In genomic region chr1:179583090-179583489, GRCm38 (mm10) we compare ENCODE assay signal across 21 mouse cellular contexts. TPM values are rescaled to one million over a fixed set of nuclear protein-coding genes. Genes with fewer than 3 reads are reported as not detected.
A peak's percentile ranks its signal among the peaks of the same experiment; 100 is the strongest.
DNase-seq lines count a peak whose midpoint lies in the region; ATAC-seq and TF ChIP-seq lines count a peak whose summit lies in the region.
"Had no signal": no experiment of that assay in that cellular context is flagged by ENCODE, and none has a peak within 500 bp of the region (broad histone marks: within the 10 kb centered on the region; RNA-seq: fewer than 3 reads in every experiment).

No protein-coding gene starts in this region.

- 0 out of 2 replicates have a peak, but pooled peaks have one; percentile 16 for ATAC-seq in common myeloid progenitor, adult 5-6 weeks (replicated peaks; ENCODE audit: low read depth, poor library complexity, severe bottlenecking)
- no peak for ATAC-seq in hindbrain, postnatal 0 days
- ATAC-seq: forebrain, embryonic 13.5 days; forebrain, embryonic 15.5 days; forebrain, postnatal 0 days had no signal

- 94% methylated on average over 3 of the region's 3 CpGs for WGBS in hindbrain, postnatal 0 days

- H3K27ac ChIP-seq in gastrocnemius, adult 2 months, result peak overlapping the region; percentile 87
- no peak overlapping the region for H3K27ac ChIP-seq in hindbrain, postnatal 0 days
- H3K27ac ChIP-seq: embryonic facial prominence, embryonic 10.5 days; embryonic facial prominence, embryonic 12.5 days; forebrain, embryonic 13.5 days; forebrain, embryonic 15.5 days had no signal

- TF ChIP-seq CTCF in gastrocnemius, adult 2 months (IDR thresholded peaks at IDR 0.05), result no peak
- no peak for TF ChIP-seq CTCF in hindbrain, postnatal 0 days (IDR thresholded peaks at IDR 0.05; ENCODE audit: low read depth)

- peaks cover 9% of the 10 kb centered on the region; the same call in 1 of the 2 replicates for H3K36me3 ChIP-seq in hindbrain, postnatal 0 days (ENCODE audit: insufficient read depth, low read length)

- no peaks in the 10 kb centered on the region for H3K9me3 ChIP-seq in hindbrain, postnatal 0 days (ENCODE audit: low read length)
- H3K9me3 ChIP-seq: embryonic facial prominence, embryonic 10.5 days; embryonic facial prominence, embryonic 12.5 days; forebrain, embryonic 13.5 days; forebrain, embryonic 15.5 days had no signal

- no peak overlapping the region for H3K4me3 ChIP-seq in gastrocnemius, adult 2 months
- H3K4me3 ChIP-seq in hindbrain, postnatal 0 days (ENCODE audit: low read length), result no peak overlapping the region
- H3K4me3 ChIP-seq: embryonic facial prominence, embryonic 10.5 days; embryonic facial prominence, embryonic 12.5 days; forebrain, embryonic 13.5 days; forebrain, embryonic 15.5 days had no signal

- H3K27me3 ChIP-seq in hindbrain, postnatal 0 days (ENCODE audit: insufficient read depth, low read length), result no peaks in the 10 kb centered on the region
- H3K27me3 ChIP-seq: embryonic facial prominence, embryonic 12.5 days; forebrain, embryonic 13.5 days; forebrain, embryonic 15.5 days had no signal

- H3K9ac ChIP-seq in hindbrain, postnatal 0 days (replicated peaks; ENCODE audit: low read length), result no peak overlapping the region
- H3K9ac ChIP-seq: embryonic facial prominence, embryonic 12.5 days; forebrain, embryonic 13.5 days; forebrain, embryonic 15.5 days; forebrain, postnatal 0 days had no signal

- DNase-seq in gastrocnemius, adult 2 months, result no peak
- no peak for DNase-seq in gastrocnemius, postnatal 25 days
- peak; percentile 47 for DNase-seq in MEL-GATA-1-ER (ENCODE audit: extremely low read depth, low read depth)
- DNase-seq in adrenal gland, adult (ENCODE audit: inconsistent age in 2 of 2, low spot score in 1 of 2), result no peak
- no peak for DNase-seq in hindbrain, postnatal 0 days (ENCODE audit: low spot score)
- no peak for DNase-seq in lung, postnatal 36 days
- DNase-seq: adrenal gland, adult 8-10 months; adrenal gland, postnatal 14 days; adrenal gland, postnatal 36 days; cerebellum, adult 11 months; cerebellum, adult 18-20 months; cerebellum, adult 8-10 months; cerebellum, adult 9-11 months; cerebellum, postnatal 14 days; cerebellum, postnatal 36 days; forebrain, postnatal 0 days had no signal

- no peaks in the 10 kb centered on the region for H3K4me1 ChIP-seq in hindbrain, postnatal 0 days (ENCODE audit: insufficient read depth, low read length)

- H3K4me2 ChIP-seq in hindbrain, postnatal 0 days (ENCODE audit: low read depth, low read length), result no peak overlapping the region
- H3K4me2 ChIP-seq: embryonic facial prominence, embryonic 12.5 days; forebrain, embryonic 13.5 days; forebrain, embryonic 15.5 days had no signal

- intact Hi-C loops in gastrocnemius, adult 2 months (cut with DNase I), result no loop called here

RNA-seq across cellular contexts. Expression of gene Cnst, which starts 36.9 kb away (rescaled TPM):
- total RNA-seq in gastrocnemius, adult 2 months (2021), result 10 to 100 TPM; 34.7 to 40.0 TPM
- 10 to 100 TPM; 19.9 to 26.2 TPM for total RNA-seq in gastrocnemius, postnatal 25 days (2021)
- 10.0 and 21.4 TPM in 2 replicates for total RNA-seq in common myeloid progenitor, adult 5-6 weeks (2017)
- total RNA-seq in hindbrain, postnatal 0 days (2014; rRNA removed), result 30.2 and 32.1 TPM in 2 replicates
- 16.2 and 16.3 TPM in 2 replicates for polyA plus RNA-seq in hindbrain, postnatal 0 days (2015; fragmentation: Nextera tagmentation; extraction: Ambion mirVana)

RNA-seq across cellular contexts. Expression of gene Tfb2m, which starts 37.0 kb away (rescaled TPM):
- 10 to 100 TPM; 39.8 to 41.5 TPM for total RNA-seq in gastrocnemius, adult 2 months (2021)
- 10 to 100 TPM; 31.0 to 36.5 TPM for total RNA-seq in gastrocnemius, postnatal 25 days (2021)
- 41.3 and 101 TPM in 2 replicates for total RNA-seq in common myeloid progenitor, adult 5-6 weeks (2017)
- total RNA-seq in hindbrain, postnatal 0 days (2014; rRNA removed), result 9.2 and 20.2 TPM in 2 replicates
- polyA plus RNA-seq in hindbrain, postnatal 0 days (2015; fragmentation: Nextera tagmentation; extraction: Ambion mirVana), result 30.5 and 35.3 TPM in 2 replicates
